Mouse (Mus musculus) embryonic stem cell, embryonic (primary cell): ENCODE data around the gene Canx.

Experiments
- CTCF ChIA-PET, 4 experiments: fragments of 300-600 bp in 2 of 4; fragments of 350-600 bp in 2 of 4; sonication (Branson Sonifier 250); formaldehyde crosslinking; loops; one replicate each; lab custom pipeline; 2022; ENCODE audit warnings: inconsistent platforms in 2 of 4; lab: Charles Lee
- POLR2A ChIA-PET, 4 experiments: fragments of 300-600 bp in 2 of 4; fragments of 350-600 bp in 2 of 4; sonication (Branson Sonifier 250); formaldehyde crosslinking; loops; one replicate each; lab custom pipeline; 2022; ENCODE audit warnings: antibody characterized with exemption in 4 of 4, inconsistent platforms in 1 of 4; lab: Charles Lee

Canx gene

GRCm38 (mm10) chr11:50319343-50319742 is 6.1 kb downstream of the Canx start:
- ChIA-PET POLR2A (interaction anchor here in 2 of 4 experiments (0.7 to 3.3 kb wide), 18 partner anchors 10 to 165 kb away, joined by 3 to 20 read pairs (median 4); partner anchors contain the start of genes Hnrnph1 (in 1 of the 2) and Maml1 (in 1 of the 2)), CTCF (interaction anchor here in 1 of 4 experiments (0.6 to 1.2 kb wide), 3 partner anchors 21 to 58 kb away, joined by 3 read pairs; no protein-coding TSS in a partner anchor)

- POLR2A ChIA-PET = interaction anchor here in 2 of 4 experiments (0.6 to 5.9 kb wide), 11 partner anchors 8 to 70 kb away, joined by 3 to 43 read pairs (median 4); partner anchors contain the start of genes Maml1 (in 2 of the 2) and Canx (in 1 of the 2)
- CTCF ChIA-PET = no interaction called here
These were observed 12.7 kb downstream of the Canx start for GRCm38 (mm10) chr11:50312803-50313202.

GRCm38 (mm10) chr11:50303406-50303805 is 22.1 kb downstream of the Canx start:
- ChIA-PET POLR2A (interaction anchor here in 2 of 4 experiments (0.5 to 4.9 kb wide), 25 partner anchors 10 to 608 kb away, joined by 3 to 43 read pairs (median 5); partner anchors contain the start of genes Maml1 (in 2 of the 2), Cby3 (in 1 of the 2) and Hnrnph1 (in 1 of the 2)), CTCF (interaction anchor here in 2 of 4 experiments (0.6 to 0.7 kb wide), 2 partner anchors 34 to 36 kb away, joined by 3 to 4 read pairs; no protein-coding TSS in a partner anchor)

GRCm38 (mm10) chr11:50292190-50292855 is 33.1 kb downstream of the Canx start, which contains the start of gene Maml1:
Gene Maml1, minus strand, starts transcription at chr11:50292311.
- ChIA-PET CTCF (interaction anchor here in 3 of 4 experiments (0.5 to 1.3 kb wide), 5 partner anchors 61 to 192 kb away, joined by 3 to 5 read pairs (median 3); no protein-coding TSS in a partner anchor), POLR2A (interaction anchor here (0.6 to 9.2 kb wide), 103 partner anchors 8 to 588 kb away, joined by 3 to 95 read pairs (median 5); partner anchors contain the start of genes Canx (in 3 of the 4), Hnrnph1 (in 3 of the 4), Mgat4b (in 3 of the 4) and Sqstm1 (in 3 of the 4))

- ChIA-PET POLR2A (interaction anchor here (0.6 to 9.2 kb wide), 85 partner anchors 7 to 516 kb away, joined by 3 to 95 read pairs (median 6); partner anchors contain the start of genes Canx (in 3 of the 4), Hnrnph1 (in 3 of the 4), Mgat4b (in 3 of the 4) and Sqstm1 (in 3 of the 4)), CTCF (interaction anchor here in 1 of 4 experiments (1.3 kb wide), 1 partner anchor 160 kb away, joined by 3 read pairs; no protein-coding TSS in a partner anchor)
These were observed 33.9 kb downstream of the Canx start for GRCm38 (mm10) chr11:50291321-50292165.

GRCm38 (mm10) chr11:50290486-50291225 is 34.8 kb downstream of the Canx start:
- POLR2A ChIA-PET = interaction anchor here in 3 of 4 experiments (0.6 to 9.2 kb wide), 27 partner anchors 9 to 515 kb away, joined by 3 to 95 read pairs (median 9); partner anchors contain the start of genes Canx (in 2 of the 3), Hnrnph1 (in 2 of the 3), Mgat4b (in 2 of the 3) and Sqstm1 (in 2 of the 3)

GRCm38 (mm10) chr11:50286428-50286827 is 39.0 kb downstream of the Canx start:
- CTCF ChIA-PET = interaction anchor here in 2 of 4 experiments (0.7 to 1.3 kb wide), 3 partner anchors 9 to 24 kb away, joined by 3 to 4 read pairs (median 3); no protein-coding TSS in a partner anchor
- POLR2A ChIA-PET = interaction anchor here (0.6 to 9.2 kb wide), 28 partner anchors 9 to 178 kb away, joined by 3 to 93 read pairs (median 4); partner anchors contain the start of genes Canx (in 2 of the 4), Hnrnph1 (in 1 of the 4), Mgat4b (in 1 of the 4) and Sqstm1 (in 1 of the 4)

More at GRCm38 (mm10) chr11:50290486-50291225, 34.8 kb downstream of the Canx start:
- CTCF ChIA-PET = no interaction called here

GRCm38 (mm10) chr11:50285696-50286095 is 39.8 kb downstream of the Canx start:
- ChIA-PET CTCF (no interaction called here), POLR2A (interaction anchor here in 3 of 4 experiments (0.7 to 9.2 kb wide), 10 partner anchors 8 to 92 kb away, joined by 3 to 93 read pairs (median 6); partner anchors contain the start of gene Canx (in 1 of the 3))

- ChIA-PET CTCF (no interaction called here), POLR2A (interaction anchor here in 1 of 4 experiments (1.5 to 2.0 kb wide), 3 partner anchors 11 to 92 kb away, joined by 6 to 8 read pairs (median 6); no protein-coding TSS in a partner anchor)
These were observed 40.2 kb downstream of the Canx start for GRCm38 (mm10) chr11:50285263-50285662.

- POLR2A ChIA-PET = interaction anchor here in 3 of 4 experiments (0.7 to 1.2 kb wide), 5 partner anchors 11 to 779 kb away, joined by 3 read pairs; partner anchors contain the start of genes Maml1 (in 2 of the 3) and Zfp354a (in 1 of the 3)
- CTCF ChIA-PET = no interaction called here
These were observed 45.4 kb downstream of the Canx start for GRCm38 (mm10) chr11:50280053-50280452.

GRCm38 (mm10) chr11:50279005-50279404 is 46.5 kb downstream of the Canx start:
- POLR2A ChIA-PET = interaction anchor here in 3 of 4 experiments (0.7 to 5.0 kb wide), 8 partner anchors 9 to 113 kb away, joined by 3 to 33 read pairs (median 4); partner anchors contain the start of gene Maml1 (in 3 of the 3)
- CTCF ChIA-PET = interaction anchor here in 1 of 4 experiments (0.9 kb wide), 1 partner anchor 9 kb away, joined by 4 read pairs; no protein-coding TSS in a partner anchor

GRCm38 (mm10) chr11:50277706-50278105 is 47.8 kb downstream of the Canx start:
- ChIA-PET POLR2A (interaction anchor here (0.7 to 5.0 kb wide), 26 partner anchors 10 to 120 kb away, joined by 3 to 33 read pairs (median 4); partner anchors contain the start of genes Maml1 (in 4 of the 4) and Hnrnph1 (in 2 of the 4)), CTCF (interaction anchor here in 2 of 4 experiments (0.5 to 1.4 kb wide), 5 partner anchors 8 to 291 kb away, joined by 3 to 4 read pairs (median 3); no protein-coding TSS in a partner anchor)

- ChIA-PET POLR2A (interaction anchor here in 3 of 4 experiments (0.7 to 5.0 kb wide), 19 partner anchors 9 to 120 kb away, joined by 3 to 33 read pairs (median 4); partner anchors contain the start of genes Maml1 (in 3 of the 3), Hnrnph1 (in 2 of the 3) and Cby3 (in 1 of the 3)), CTCF (interaction anchor here in 2 of 4 experiments (0.5 to 1.4 kb wide), 3 partner anchors 9 to 44 kb away, joined by 3 read pairs; no protein-coding TSS in a partner anchor)
These were observed 48.4 kb downstream of the Canx start for GRCm38 (mm10) chr11:50277025-50277424.

GRCm38 (mm10) chr11:50275568-50276151 is 49.8 kb downstream of the Canx start:
- POLR2A ChIA-PET = interaction anchor here in 3 of 4 experiments (0.6 to 5.0 kb wide), 14 partner anchors 8 to 65 kb away, joined by 3 to 33 read pairs (median 3); partner anchors contain the start of gene Maml1 (in 2 of the 3)

GRCm38 (mm10) chr11:50275077-50275476 is 50.4 kb downstream of the Canx start:
- ChIA-PET POLR2A (interaction anchor here in 3 of 4 experiments (0.7 to 5.0 kb wide), 11 partner anchors 8 to 66 kb away, joined by 3 to 33 read pairs (median 3); partner anchors contain the start of gene Maml1 (in 2 of the 3)), CTCF (interaction anchor here in 2 of 4 experiments (0.6 to 0.7 kb wide), 3 partner anchors 8 to 1015 kb away, joined by 3 read pairs; no protein-coding TSS in a partner anchor)

More at GRCm38 (mm10) chr11:50275568-50276151, 49.8 kb downstream of the Canx start:
- CTCF ChIA-PET = interaction anchor here in 3 of 4 experiments (0.5 to 0.7 kb wide), 3 partner anchors 9 to 1015 kb away, joined by 3 to 6 read pairs (median 3); no protein-coding TSS in a partner anchor
